In genomic region chr4:138597904-138598347, GRCm38 (mm10) we compare ENCODE assay signal across 10 mouse cellular contexts. TPM values are rescaled to one million over a fixed set of nuclear protein-coding genes. Genes with fewer than 3 reads are reported as not detected.
DNase-seq lines count a peak whose midpoint lies in the region; ATAC-seq and TF ChIP-seq lines count a peak whose summit lies in the region.
"Had no signal": no experiment of that assay in that cellular context is flagged by ENCODE, and none has a peak within 500 bp of the region (broad histone marks: within the 10 kb centered on the region; RNA-seq: fewer than 3 reads in every experiment).

No protein-coding gene starts in this region.

- no peak for TF ChIP-seq CTCF in stomach, postnatal 0 days (IDR thresholded peaks at IDR 0.05; ENCODE audit: low read depth)

- H3K4me2 ChIP-seq in embryonic facial prominence, embryonic 11.5 days (ENCODE audit: low read depth, low read length) = no peak overlapping the region
- peak overlapping the region; percentile 16 for H3K4me2 ChIP-seq in midbrain, embryonic 12.5 days (replicated peaks)
- no peak overlapping the region for H3K4me2 ChIP-seq in stomach, postnatal 0 days (replicated peaks; ENCODE audit: low read depth)
- H3K4me2 ChIP-seq: liver, embryonic 13.5 days; stomach, embryonic 15.5 days had no signal

- ATAC-seq in embryonic facial prominence, embryonic 11.5 days (replicated peaks; ENCODE audit: insufficient number of reproducible peaks, low FRiP score, low TSS enrichment, low read depth) = peak; percentile 62; the same call in 1 of the 2 replicates
- peak; percentile 73 for ATAC-seq in midbrain, embryonic 12.5 days (ENCODE audit: low FRiP score, low read depth)
- no peak for ATAC-seq in stomach, postnatal 0 days (ENCODE audit: low FRiP score, low TSS enrichment)

- no peaks in the 10 kb centered on the region for H3K36me3 ChIP-seq in embryonic facial prominence, embryonic 11.5 days (replicated peaks; ENCODE audit: control insufficient read depth, insufficient read depth, low read depth, low read length)
- no peaks in the 10 kb centered on the region for H3K36me3 ChIP-seq in midbrain, embryonic 12.5 days
- H3K36me3 ChIP-seq in stomach, postnatal 0 days (ENCODE audit: control insufficient read depth, insufficient read depth, low read length) = no peaks in the 10 kb centered on the region
- H3K36me3 ChIP-seq: liver, embryonic 13.5 days; stomach, embryonic 15.5 days had no signal

- no peaks in the 10 kb centered on the region for H3K4me1 ChIP-seq in embryonic facial prominence, embryonic 11.5 days (ENCODE audit: control insufficient read depth, insufficient read depth, low read length)
- peaks cover 34% of the 10 kb centered on the region for H3K4me1 ChIP-seq in midbrain, embryonic 12.5 days
- no peaks in the 10 kb centered on the region for H3K4me1 ChIP-seq in stomach, postnatal 0 days (replicated peaks; ENCODE audit: control insufficient read depth, insufficient read depth)
- H3K4me1 ChIP-seq: liver, embryonic 13.5 days; stomach, embryonic 15.5 days had no signal

- 7% methylated on average over 7 of the region's 7 CpGs for WGBS in embryonic facial prominence, embryonic 11.5 days
- 4% methylated on average over 7 of the region's 7 CpGs for WGBS in midbrain, embryonic 12.5 days
- 15% methylated on average over 7 of the region's 7 CpGs for WGBS in stomach, postnatal 0 days

- no peak overlapping the region for H3K27ac ChIP-seq in embryonic facial prominence, embryonic 11.5 days (replicated peaks; ENCODE audit: low read depth, low read length)
- peak overlapping the region; percentile 81 for H3K27ac ChIP-seq in midbrain, embryonic 12.5 days (replicated peaks)
- no peak overlapping the region for H3K27ac ChIP-seq in stomach, postnatal 0 days (replicated peaks)
- H3K27ac ChIP-seq: liver, embryonic 13.5 days; stomach, embryonic 15.5 days had no signal

- H3K4me3 ChIP-seq in embryonic facial prominence, embryonic 11.5 days (ENCODE audit: low read depth, low read length) = no peak overlapping the region
- no peak overlapping the region for H3K4me3 ChIP-seq in midbrain, embryonic 12.5 days
- no peak overlapping the region for H3K4me3 ChIP-seq in stomach, postnatal 0 days (ENCODE audit: low read depth, low read length)
- H3K4me3 ChIP-seq: liver, embryonic 13.5 days; stomach, embryonic 15.5 days had no signal

- no peak for TF ChIP-seq EP300 in stomach, postnatal 0 days (optimal IDR thresholded peaks at IDR 0.05)

- no peaks in the 10 kb centered on the region for H3K9me3 ChIP-seq in embryonic facial prominence, embryonic 11.5 days (replicated peaks; ENCODE audit: control insufficient read depth, low read length)
- H3K9me3 ChIP-seq in midbrain, embryonic 12.5 days = no peaks in the 10 kb centered on the region
- no peaks in the 10 kb centered on the region for H3K9me3 ChIP-seq in stomach, postnatal 0 days (ENCODE audit: control insufficient read depth, low read length)
- H3K9me3 ChIP-seq: liver, embryonic 13.5 days; stomach, embryonic 15.5 days had no signal

- peak; percentile 18 to 27 for DNase-seq in gastrocnemius, postnatal 4 days (ENCODE audit: low spot score in 2 of 2)
- DNase-seq in gastrocnemius, postnatal 14 days = no peak
- peak; percentile 59 for DNase-seq in MN1 (ENCODE audit: low spot score)
- DNase-seq in embryonic facial prominence, embryonic 11.5 days (ENCODE audit: low spot score) = peak; percentile 78
- DNase-seq in kidney, postnatal 10 days = peak; percentile 84
- peak; percentile 67 for DNase-seq in stomach, postnatal 0 days (ENCODE audit: low spot score)
- DNase-seq in spleen, adult 12 weeks (ENCODE audit: low spot score) = no peak
- DNase-seq: liver, embryonic 13.5 days had no signal

- H3K27me3 ChIP-seq in embryonic facial prominence, embryonic 11.5 days (ENCODE audit: control insufficient read depth, insufficient read depth, low read length) = no peaks in the 10 kb centered on the region
- peaks cover 4% of the 10 kb centered on the region; the same call in 1 of the 2 replicates for H3K27me3 ChIP-seq in midbrain, embryonic 12.5 days
- H3K27me3 ChIP-seq in stomach, postnatal 0 days (ENCODE audit: control insufficient read depth, insufficient read depth, low read length) = no peaks in the 10 kb centered on the region
- H3K27me3 ChIP-seq: liver, embryonic 13.5 days; stomach, embryonic 15.5 days had no signal

- intact Hi-C loops in gastrocnemius, postnatal 14 days (cut with DNase I; ENCODE audit: low total_unique reads) = no loop called here

- no peak overlapping the region for H3K9ac ChIP-seq in embryonic facial prominence, embryonic 11.5 days (replicated peaks; ENCODE audit: low read length)
- peak overlapping the region; percentile 24; the same call in 1 of the 2 replicates for H3K9ac ChIP-seq in midbrain, embryonic 12.5 days (replicated peaks)
- H3K9ac ChIP-seq in stomach, postnatal 0 days (ENCODE audit: low read length) = no peak overlapping the region
- H3K9ac ChIP-seq: liver, embryonic 13.5 days; stomach, embryonic 15.5 days had no signal

RNA-seq across cellular contexts. Expression of gene Vwa5b1, which starts 37.8 kb away (rescaled TPM):
- total RNA-seq in gastrocnemius, postnatal 4 days (2021) = not detected
- not detected for total RNA-seq in gastrocnemius, postnatal 14 days (2021)
- 0.11 and 0.24 TPM in 2 replicates for polyA plus RNA-seq in embryonic facial prominence, embryonic 11.5 days (2014; fragmentation: Nextera tagmentation; extraction: Ambion mirVana)
- polyA plus RNA-seq in midbrain, embryonic 12.5 days (2016; fragmentation: Nextera tagmentation; extraction: Ambion mirVana) = 0.14 and 0.37 TPM in 2 replicates
- 0.10 and 0.16 TPM in 2 replicates for polyA plus RNA-seq in stomach, postnatal 0 days (2015; fragmentation: Nextera tagmentation; extraction: Ambion mirVana)
- polyA plus RNA-seq: liver, embryonic 13.5 days had no signal

Comparison
In these comparisons a context has a peak if more than half of its experiments do, and no peak if none do; other contexts are left out.
1. DNase-seq: peak in gastrocnemius, postnatal 4 days (2 of 2), MN1 (single experiment), embryonic facial prominence, embryonic 11.5 days (single experiment), kidney, postnatal 10 days (single experiment) and stomach, postnatal 0 days (single experiment); none in gastrocnemius, postnatal 14 days (single experiment) and spleen, adult 12 weeks (single experiment).